28 mouse cellular contexts compared by ENCODE assay signal in the genomic region with DNA sequence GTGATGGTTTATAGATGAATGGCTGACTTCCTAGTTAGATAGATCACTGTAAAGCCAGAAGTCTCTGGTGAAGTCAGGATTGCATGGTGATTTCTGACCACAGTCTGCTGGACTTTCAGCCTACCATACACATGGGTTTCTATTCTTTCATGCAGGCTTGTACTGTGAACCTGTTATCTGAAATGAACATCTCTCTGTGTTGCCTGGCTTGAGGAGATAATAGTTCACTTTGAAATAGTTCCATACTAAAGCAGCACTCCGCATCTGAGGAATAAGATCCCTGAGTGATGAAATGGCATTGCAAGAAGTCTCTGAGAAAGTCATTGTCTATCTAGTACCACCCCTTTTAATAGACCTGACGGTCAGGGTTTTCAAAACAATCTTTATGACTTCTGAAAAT. TPM values are rescaled to one million over a fixed set of nuclear protein-coding genes. Genes with fewer than 3 reads are reported as not detected.
A peak's percentile ranks its signal among the peaks of the same experiment; 100 is the strongest.
DNase-seq lines count a peak whose midpoint lies in the region; ATAC-seq and TF ChIP-seq lines count a peak whose summit lies in the region.
"Had no signal": no experiment of that assay in that cellular context is flagged by ENCODE, and none has a peak within 500 bp of the region (broad histone marks: within the 10 kb centered on the region; RNA-seq: fewer than 3 reads in every experiment).

No protein-coding gene starts in this region.

- no peak for TF ChIP-seq RAD21 in MEL (IDR thresholded peaks at IDR 0.05; ENCODE audit: low read depth, low read length)

- H3K27ac ChIP-seq in liver, embryonic 13.5 days = no peak overlapping the region
- H3K27ac ChIP-seq in liver, embryonic 11.5 days (ENCODE audit: low read depth, low read length) = no peak overlapping the region
- H3K27ac ChIP-seq in MEL (ENCODE audit: control insufficient read depth, low read depth, low read length) = peak overlapping the region; percentile 94
- no peak overlapping the region for H3K27ac ChIP-seq in forebrain, embryonic 11.5 days (ENCODE audit: low read depth, low read length)
- H3K27ac ChIP-seq: forebrain, embryonic 13.5 days; gastrocnemius, adult 2 months; heart, embryonic 15.5 days; hindbrain, embryonic 10.5 days; hindbrain, embryonic 13.5 days had no signal

- 0 out of 2 replicates have a peak overlapping the region, but pooled peaks have one; percentile 73 for H3K4me2 ChIP-seq in liver, embryonic 13.5 days
- no peak overlapping the region for H3K4me2 ChIP-seq in liver, embryonic 11.5 days
- H3K4me2 ChIP-seq in myocyte (ENCODE audit: low read depth) = peak overlapping the region; percentile 52
- H3K4me2 ChIP-seq in forebrain, embryonic 11.5 days (ENCODE audit: low read depth, low read length, severe bottlenecking) = no peak overlapping the region
- H3K4me2 ChIP-seq: forebrain, embryonic 13.5 days; heart, embryonic 12.5 days; heart, embryonic 15.5 days; hindbrain, embryonic 13.5 days had no signal

- no peak overlapping the region for H3ac ChIP-seq in myocyte (ENCODE audit: control insufficient read depth, insufficient read length)

- H3K36me3 ChIP-seq in liver, embryonic 13.5 days = no peaks in the 10 kb centered on the region
- H3K36me3 ChIP-seq in liver, embryonic 11.5 days (ENCODE audit: control insufficient read depth, insufficient read depth, low read length) = no peaks in the 10 kb centered on the region
- H3K36me3 ChIP-seq in MEL (ENCODE audit: control insufficient read depth in 1 of 2, insufficient read depth in 2 of 2, low read length in 2 of 2) (peaks cover 0 to 23% of the 10 kb centered on the region in 2 experiments; a peak in 3 of 4 replicates), myocyte (ENCODE audit: control insufficient read depth, insufficient read depth) (no peaks in the 10 kb centered on the region)
- no peaks in the 10 kb centered on the region for H3K36me3 ChIP-seq in forebrain, embryonic 11.5 days (ENCODE audit: control insufficient read depth, insufficient read depth, low read length)
- H3K36me3 ChIP-seq: heart, embryonic 12.5 days; heart, embryonic 15.5 days; hindbrain, embryonic 10.5 days; hindbrain, embryonic 13.5 days had no signal

- no peak for TF ChIP-seq POLR2A in MEL (IDR thresholded peaks at IDR 0.05; ENCODE audit: control insufficient read depth in 1 of 2, insufficient read depth in 1 of 2, low read depth in 1 of 2, low read length in 2 of 2, poor library complexity in 1 of 2)
- no peak for TF ChIP-seq POLR2A in myocyte (IDR thresholded peaks at IDR 0.05; ENCODE audit: insufficient read length, low read depth)

- H3K4me1 ChIP-seq in liver, embryonic 13.5 days (replicated peaks) = peaks cover 5% of the 10 kb centered on the region
- no peaks in the 10 kb centered on the region for H3K4me1 ChIP-seq in liver, embryonic 11.5 days (replicated peaks; ENCODE audit: control insufficient read depth, insufficient read depth, low read length)
- H3K4me1 ChIP-seq in MEL (ENCODE audit: control insufficient read depth in 1 of 2, insufficient read depth in 2 of 2, low read length in 2 of 2) = peaks cover 9 to 15% of the 10 kb centered on the region in 2 experiments; a peak in 3 of 4 replicates
- no peaks in the 10 kb centered on the region for H3K4me1 ChIP-seq in forebrain, embryonic 11.5 days (replicated peaks; ENCODE audit: control insufficient read depth, insufficient read depth, low read length)
- H3K4me1 ChIP-seq: forebrain, embryonic 13.5 days; heart, embryonic 12.5 days; heart, embryonic 15.5 days; hindbrain, embryonic 10.5 days; hindbrain, embryonic 13.5 days had no signal

- H3K4me3 ChIP-seq in liver, embryonic 13.5 days (replicated peaks) = no peak overlapping the region
- no peak overlapping the region for H3K4me3 ChIP-seq in liver, embryonic 11.5 days (ENCODE audit: low read depth, low read length)
- peak overlapping the region; percentile 26 to 93 for H3K4me3 ChIP-seq in MEL (ENCODE audit: control insufficient read depth in 1 of 2, insufficient read depth in 1 of 2, low read depth in 2 of 2, low read length in 2 of 2)
- H3K4me3 ChIP-seq in myocyte = peak overlapping the region; percentile 48
- H3K4me3 ChIP-seq in forebrain, embryonic 11.5 days (ENCODE audit: low read depth, low read length) = no peak overlapping the region
- H3K4me3 ChIP-seq: forebrain, embryonic 13.5 days; gastrocnemius, adult 2 months; heart, embryonic 12.5 days; heart, embryonic 15.5 days; hindbrain, embryonic 10.5 days; hindbrain, embryonic 13.5 days had no signal

- 60% methylated on average over 2 of the region's 2 CpGs for WGBS in liver, embryonic 13.5 days (ENCODE audit: insufficient replicate concordance)
- WGBS in liver, embryonic 11.5 days = 82% methylated on average over 2 of the region's 2 CpGs
- 81% methylated on average over 2 of the region's 2 CpGs for WGBS in forebrain, embryonic 11.5 days

- H3K9me3 ChIP-seq in liver, embryonic 13.5 days (replicated peaks) = no peaks in the 10 kb centered on the region
- H3K9me3 ChIP-seq in liver, embryonic 11.5 days (ENCODE audit: control insufficient read depth, low read length) = no peaks in the 10 kb centered on the region
- no peaks in the 10 kb centered on the region for H3K9me3 ChIP-seq in MEL (replicated peaks; ENCODE audit: insufficient read depth, low read length)
- H3K9me3 ChIP-seq in forebrain, embryonic 11.5 days (ENCODE audit: control insufficient read depth, low read length) = no peaks in the 10 kb centered on the region
- H3K9me3 ChIP-seq: forebrain, embryonic 13.5 days; heart, embryonic 12.5 days; heart, embryonic 15.5 days; hindbrain, embryonic 10.5 days; hindbrain, embryonic 13.5 days had no signal

- no peak for DNase-seq in liver, embryonic 13.5 days
- no peak for DNase-seq in liver, embryonic 11.5 days (ENCODE audit: low spot score)
- DNase-seq in 416B (ENCODE audit: low read depth) (peak; percentile 10), MEL (ENCODE audit: low read depth, low spot score) (peak; percentile 55)
- no peak for DNase-seq in forebrain, embryonic 11.5 days (ENCODE audit: low spot score)
- DNase-seq in heart, adult 9 months (ENCODE audit: low spot score in 2 of 2) = no peak
- DNase-seq: adrenal gland, adult 8-10 months; adrenal gland, postnatal 25 days; B cell, adult 2 months; cerebellum, adult 18-20 months; cerebellum, adult 9-10 months; cerebellum, postnatal 14 days; forebrain, postnatal 0 days; gastrocnemius, adult 2 months; gastrocnemius, postnatal 14 days; heart, adult 11 months; heart, postnatal 10 days; heart, postnatal 36 days had no signal

- H3K79me2 ChIP-seq in MEL (ENCODE audit: control insufficient read depth, insufficient read depth, low read length, poor library complexity) (peaks cover 5% of the 10 kb centered on the region; the same call in 1 of the 2 replicates), myocyte (ENCODE audit: control insufficient read depth, insufficient read depth) (peaks cover 5% of the 10 kb centered on the region)

- no peak for TF ChIP-seq CTCF in MEL (IDR thresholded peaks at IDR 0.05 in 2 of 3, conservative IDR thresholded peaks at IDR 0.05 in 1 of 3; ENCODE audit: control insufficient read depth in 1 of 3, insufficient read depth in 1 of 3, low read depth in 2 of 3, low read length in 3 of 3, poor library complexity in 1 of 3, severe bottlenecking in 1 of 3)

- TF ChIP-seq EP300 in MEL (IDR thresholded peaks at IDR 0.05; ENCODE audit: low read depth in 1 of 2, low read length in 2 of 2) = peak in 1 of 2 experiments; percentile 63; a peak in 2 of 4 replicates

- no peak overlapping the region for H3K9ac ChIP-seq in liver, embryonic 13.5 days
- H3K9ac ChIP-seq in liver, embryonic 11.5 days (ENCODE audit: low read depth, low read length) = no peak overlapping the region
- H3K9ac ChIP-seq in MEL (ENCODE audit: control insufficient read depth, low read depth, low read length, poor library complexity, severe bottlenecking) = peak overlapping the region; percentile 62
- H3K9ac ChIP-seq in forebrain, embryonic 11.5 days (ENCODE audit: low read length) = no peak overlapping the region
- H3K9ac ChIP-seq: forebrain, embryonic 13.5 days; forebrain, postnatal 0 days; heart, embryonic 12.5 days; heart, embryonic 15.5 days; hindbrain, embryonic 13.5 days had no signal

- H3K27me3 ChIP-seq in liver, embryonic 13.5 days = no peaks in the 10 kb centered on the region
- H3K27me3 ChIP-seq in liver, embryonic 11.5 days (replicated peaks; ENCODE audit: control insufficient read depth, insufficient read depth, low read length) = peaks cover 3% of the 10 kb centered on the region; the same call in 1 of the 2 replicates
- H3K27me3 ChIP-seq in MEL (ENCODE audit: control insufficient read depth in 1 of 2, insufficient read depth in 2 of 2, low read length in 2 of 2) = no peaks in the 10 kb centered on the region
- no peaks in the 10 kb centered on the region for H3K27me3 ChIP-seq in myocyte (ENCODE audit: control insufficient read depth, insufficient read depth, insufficient read length)
- H3K27me3 ChIP-seq in forebrain, embryonic 11.5 days (ENCODE audit: control insufficient read depth, insufficient read depth, low read length) = no peaks in the 10 kb centered on the region
- H3K27me3 ChIP-seq: CH12.LX; forebrain, embryonic 13.5 days; heart, embryonic 15.5 days; hindbrain, embryonic 13.5 days had no signal

- ATAC-seq in liver, embryonic 13.5 days (ENCODE audit: low read depth) = no peak
- no peak for ATAC-seq in liver, embryonic 11.5 days (replicated peaks; ENCODE audit: low FRiP score)
- ATAC-seq in forebrain, embryonic 11.5 days (replicated peaks; ENCODE audit: low FRiP score) = no peak
- ATAC-seq in erythroid progenitor cell, adult 5-6 weeks (replicated peaks; ENCODE audit: low FRiP score, poor library complexity, severe bottlenecking) = no peak
- ATAC-seq: activated CD4-positive, CD25-positive, alpha-beta regulatory T cell, adult 4 months; forebrain, embryonic 13.5 days; forebrain, postnatal 0 days; hindbrain, embryonic 16.5 days had no signal

TF ChIP-seq in MEL, 35 proteins besides CTCF, POLR2A, EP300 and RAD21 (continues in another document):
- no peak for TF ChIP-seq USF2 (IDR thresholded peaks at IDR 0.05; ENCODE audit: borderline replicate concordance in 1 of 2, insufficient read depth in 1 of 2, low read depth in 1 of 2, low read length in 2 of 2)

TF ChIP-seq in myocyte, 11 proteins besides CTCF, POLR2A, EP300 and RAD21 (continues in another document):
- TF ChIP-seq CEBPB (IDR thresholded peaks at IDR 0.05; ENCODE audit: insufficient read depth, poor library complexity, severe bottlenecking) = peak; percentile 74
- no peak for TF ChIP-seq E2F4 (IDR thresholded peaks at IDR 0.05; ENCODE audit: insufficient read depth)

RNA-seq across cellular contexts. Expression of a gene that starts 6.3 kb away (rescaled TPM):
- polyA plus RNA-seq in liver, embryonic 13.5 days (2015; fragmentation: Nextera tagmentation; extraction: Ambion mirVana) = 3.0 and 4.4 TPM in 2 replicates
- 4.6 and 4.8 TPM in 2 replicates for polyA plus RNA-seq in liver, embryonic 11.5 days (2014; fragmentation: Nextera tagmentation; extraction: Ambion mirVana)
- 2.2 and 3.5 TPM in 2 replicates for total RNA-seq in MEL (2012; rRNA removed)
- 1 to 10 TPM in 1 of 2 experiments, not detected in 1; 4.0 TPM for polyA plus RNA-seq in MEL (2012; ENCODE audit: insufficient read depth in 1 of 2, insufficient read length in 2 of 2, low read depth in 1 of 2, low replicate concordance in 2 of 2, missing spikeins in 1 of 2)
- polyA plus RNA-seq in myocyte (2012; fragmentation: generic; extraction: Trizol) = 4.3 TPM
- 5.8 TPM in 2 replicates for polyA plus RNA-seq in forebrain, embryonic 11.5 days (2014; fragmentation: Nextera tagmentation; extraction: Ambion mirVana)
- 3.4 and 8.3 TPM in 2 replicates for total RNA-seq in erythroid progenitor cell, adult 5-6 weeks (2015; ENCODE audit: low replicate concordance)
- total RNA-seq in erythroid progenitor cell, adult 5-6 weeks (2017; ENCODE audit: low replicate concordance) = 5.4 and 7.1 TPM in 2 replicates

Comparison
In these comparisons a context has a peak if more than half of its experiments do, and no peak if none do; other contexts are left out.
1. H3K4me2 ChIP-seq: peak in liver, embryonic 13.5 days (single experiment) and myocyte (single experiment); none in liver, embryonic 11.5 days (single experiment) and forebrain, embryonic 11.5 days (single experiment).
2. DNase-seq: peak in 416B (single experiment) and MEL (single experiment); none in liver, embryonic 13.5 days (single experiment), liver, embryonic 11.5 days (single experiment), forebrain, embryonic 11.5 days (single experiment) and heart, adult 9 months (0 of 2).
3. H3K4me3 ChIP-seq: peak in MEL (2 of 2) and myocyte (single experiment); none in liver, embryonic 13.5 days (single experiment), liver, embryonic 11.5 days (single experiment) and forebrain, embryonic 11.5 days (single experiment).